Mouse (Mus musculus): Measurements from ENCODE around the gene Hspa2. TPM values are rescaled to one million over a fixed set of nuclear protein-coding genes. Genes with fewer than 3 reads are reported as not detected.

Hspa2 gene
- polyA plus RNA-seq (2012; rRNA removed): 64.5 and 73.2 TPM in 2 replicates

DNA sequence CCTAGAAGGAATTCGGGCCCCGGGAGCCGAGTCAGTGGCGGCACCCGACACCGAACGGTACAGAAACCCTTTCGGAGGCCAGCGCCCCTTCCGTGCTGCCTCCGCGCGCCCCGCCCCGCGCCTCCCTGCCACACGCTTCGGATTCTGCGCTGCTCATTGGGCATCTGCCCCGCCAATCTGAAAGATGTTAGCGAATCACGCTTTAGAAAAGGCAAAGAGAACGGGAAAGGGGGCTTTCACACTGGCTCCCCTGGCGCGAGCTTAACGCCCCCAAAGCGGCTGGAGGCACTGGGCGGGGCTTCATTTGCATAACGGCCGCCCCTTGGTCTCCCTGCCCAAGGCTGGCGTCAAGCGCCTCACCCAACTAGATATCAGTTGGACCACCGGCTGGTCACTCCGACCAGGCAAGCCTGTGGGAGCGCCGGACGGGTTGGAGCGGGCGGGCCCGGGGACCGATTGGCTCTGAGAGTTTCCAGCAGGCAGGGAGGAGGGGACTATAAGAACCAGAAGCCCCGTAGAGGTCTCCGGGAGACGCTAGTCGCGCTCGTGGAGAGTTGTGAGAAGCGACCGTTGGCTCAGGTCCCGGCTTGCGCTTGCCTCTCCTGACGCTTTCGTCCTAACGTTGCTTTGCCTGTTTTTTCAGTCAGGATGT, at the start of gene Hspa2:
Hspa2 (plus strand) TSS at position 291 of the 652 bp plus-strand sequence.
- DNase-seq (ENCODE audit: extremely low spot score in 1 of 2, low spot score in 1 of 2): peak; percentile 99 to 100

DNA sequence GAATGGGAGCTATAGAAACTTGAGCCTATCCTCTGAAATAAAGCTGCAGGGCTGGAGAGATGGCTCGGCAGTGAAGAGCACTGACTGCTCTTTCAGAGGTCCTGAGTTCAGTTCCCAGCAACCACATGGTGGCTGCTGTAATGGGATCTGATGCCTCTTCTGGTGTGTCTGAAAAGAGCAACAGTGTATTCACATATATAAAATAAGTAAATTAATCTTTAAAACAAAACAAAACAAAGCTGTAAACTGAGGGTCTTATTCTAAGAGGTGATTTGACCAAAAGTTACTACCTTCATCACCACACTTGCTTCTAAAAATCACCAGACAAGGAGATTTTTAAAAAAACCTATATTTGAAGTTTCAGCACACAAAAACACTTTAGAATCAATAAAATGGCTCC, 43.1 kb upstream of the Hspa2 start:
- no peak for DNase-seq (ENCODE audit: extremely low spot score in 1 of 2, low spot score in 1 of 2)

DNA sequence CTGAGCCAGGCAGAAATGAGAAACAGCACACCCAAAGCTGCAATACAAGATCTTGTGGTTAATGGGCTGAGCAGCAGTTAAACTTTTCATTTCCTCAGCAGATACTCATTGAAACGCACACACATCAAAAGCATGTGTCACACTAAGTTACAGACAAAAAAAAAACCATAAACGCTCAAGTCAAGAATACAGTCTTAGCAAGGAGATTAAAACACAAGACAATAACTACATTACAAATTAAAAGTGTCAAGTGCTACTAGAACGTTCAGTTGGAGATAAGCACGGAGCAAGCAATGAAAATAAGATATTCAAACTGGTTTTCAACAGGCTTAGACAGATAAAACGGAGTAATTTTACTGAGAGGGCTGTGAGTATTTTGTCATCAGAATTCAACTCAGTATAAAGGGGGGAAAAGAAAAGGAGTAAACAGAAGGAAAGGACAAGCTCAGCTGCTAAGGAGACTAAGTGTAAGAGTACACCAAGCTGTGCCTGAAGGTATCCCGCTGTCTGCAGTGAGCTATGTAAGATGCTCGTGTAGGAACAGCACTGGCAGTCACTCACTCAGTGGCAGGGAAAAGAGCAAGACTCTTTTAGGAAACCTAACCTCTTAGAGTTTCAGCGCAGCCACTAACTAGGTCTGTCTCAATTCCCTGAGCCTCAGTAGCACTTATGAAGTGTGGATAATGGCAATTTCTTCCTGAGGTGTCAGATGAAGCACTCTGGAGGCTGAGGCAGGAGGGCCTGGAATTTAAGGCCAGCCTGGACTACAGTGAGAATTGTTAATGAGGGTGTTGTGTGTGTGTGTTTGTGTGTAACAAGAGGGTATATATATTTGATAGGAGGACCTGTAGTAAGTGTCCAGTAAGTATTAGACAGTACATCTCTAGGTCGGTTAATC, 42.3 kb upstream of the Hspa2 start:
- DNase-seq (ENCODE audit: extremely low spot score in 1 of 2, low spot score in 1 of 2): no peak

DNA sequence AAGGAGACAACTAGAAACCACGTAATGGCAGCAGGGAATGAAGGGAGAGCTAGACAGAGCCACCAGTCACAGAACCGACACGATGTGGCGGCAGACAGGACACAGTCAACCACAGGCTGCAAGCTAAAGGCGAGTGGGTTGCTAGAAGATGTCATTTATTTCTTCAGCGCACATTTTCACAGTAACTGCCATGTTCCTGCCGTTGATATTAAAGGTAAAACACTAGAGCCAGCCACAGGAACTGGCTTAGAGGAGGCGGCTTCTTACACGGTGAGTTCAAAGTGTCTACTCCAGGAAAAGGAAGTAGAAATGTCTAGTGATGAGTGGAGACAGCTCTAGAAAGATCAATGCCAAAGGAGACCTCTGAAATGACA, 41.7 kb upstream of the Hspa2 start:
- DNase-seq (ENCODE audit: extremely low spot score in 1 of 2, low spot score in 1 of 2): no peak

DNA sequence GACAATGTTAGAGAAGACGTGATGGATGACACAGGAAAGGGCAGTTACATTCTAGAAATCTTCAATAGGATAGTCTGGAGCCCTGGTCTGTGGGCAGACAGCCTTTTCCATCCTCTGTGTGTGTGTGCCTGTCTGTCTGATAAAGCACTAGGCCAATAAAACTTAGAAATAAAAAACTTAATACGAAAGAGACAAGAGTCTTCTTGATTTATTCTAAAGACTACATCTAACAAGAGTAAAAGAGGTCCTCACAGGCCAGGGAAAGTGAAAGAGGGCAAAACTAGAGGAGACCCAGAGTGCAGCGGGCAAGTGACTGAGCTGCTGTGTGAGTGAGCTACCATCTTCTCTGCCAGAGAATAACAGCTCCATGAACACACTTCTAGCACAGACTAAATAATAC, 37.7 kb upstream of the Hspa2 start:
- no peak for DNase-seq (ENCODE audit: extremely low spot score in 1 of 2, low spot score in 1 of 2)

DNA sequence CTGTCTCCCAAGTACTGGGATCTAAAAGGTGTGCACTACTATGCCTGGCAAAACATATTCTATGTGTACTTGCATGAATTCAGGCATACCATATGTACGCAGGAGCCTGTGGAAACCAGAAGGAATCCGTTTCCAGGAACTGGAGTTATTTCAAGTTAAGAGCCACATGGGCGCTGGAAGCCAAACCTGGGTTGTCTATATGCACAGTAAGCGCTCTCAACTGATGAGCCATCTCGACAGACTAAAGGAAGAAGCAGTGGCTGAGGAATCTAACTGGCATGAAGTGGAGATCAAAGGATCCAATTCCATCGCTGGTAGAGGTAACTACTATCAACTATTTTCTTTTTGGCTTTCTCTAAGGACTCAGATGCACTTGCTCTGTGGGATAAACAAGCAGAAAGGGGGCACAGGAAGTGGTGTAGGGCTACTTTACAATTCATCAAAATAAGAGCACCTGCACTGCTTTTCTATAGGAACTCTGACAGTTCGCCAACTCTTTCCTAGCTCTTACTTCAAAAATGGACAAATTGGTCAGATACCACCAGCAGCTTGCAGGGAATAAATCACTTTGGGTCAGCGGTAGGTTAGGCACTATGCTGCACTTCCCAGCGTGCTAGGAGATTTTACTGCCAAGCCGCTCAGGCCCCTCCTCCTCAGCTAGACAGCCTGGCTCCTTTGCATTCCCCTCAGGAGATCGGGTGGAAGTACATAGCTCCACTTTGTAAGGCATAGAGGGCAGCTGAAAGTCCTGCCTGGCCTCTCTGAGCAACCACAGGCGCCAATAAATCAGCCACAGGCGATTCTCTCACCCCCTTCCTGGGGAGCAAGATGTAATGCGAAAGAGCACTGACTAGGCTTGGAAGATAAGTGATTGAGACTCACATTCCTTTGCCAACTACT, 36.6 kb upstream of the Hspa2 start:
- peak in 1 of 2 experiments; percentile 23 for DNase-seq (ENCODE audit: extremely low spot score in 1 of 2, low spot score in 1 of 2)

DNA sequence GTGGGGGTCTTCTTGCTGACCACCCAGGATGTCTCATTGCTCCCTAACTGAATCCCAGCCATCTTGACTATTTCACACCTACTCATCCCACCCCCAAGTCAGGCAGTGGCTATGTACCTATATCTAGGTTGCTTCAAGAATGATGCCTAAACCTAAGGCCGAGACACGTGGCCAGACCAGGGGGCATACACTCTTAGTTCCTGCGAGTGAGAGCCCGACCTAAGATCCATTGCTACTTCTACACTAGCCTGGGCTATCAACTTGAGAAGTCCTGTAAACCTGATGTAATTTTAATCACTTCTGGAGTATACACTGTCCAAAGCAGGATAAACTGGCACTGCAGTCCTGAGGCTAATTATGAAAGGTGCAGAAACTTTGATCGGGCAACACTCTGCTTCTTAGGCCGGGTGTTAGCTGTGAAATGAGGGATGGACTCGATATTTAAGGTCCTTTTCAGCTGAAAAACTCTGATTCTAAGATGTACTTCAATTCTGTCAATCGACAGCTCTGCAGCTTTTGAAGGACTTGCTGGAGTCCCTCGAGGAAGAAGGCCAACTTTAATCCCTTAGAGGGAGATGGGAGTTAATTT, 35.7 kb upstream of the Hspa2 start:
- DNase-seq (ENCODE audit: extremely low spot score in 1 of 2, low spot score in 1 of 2): no peak

DNA sequence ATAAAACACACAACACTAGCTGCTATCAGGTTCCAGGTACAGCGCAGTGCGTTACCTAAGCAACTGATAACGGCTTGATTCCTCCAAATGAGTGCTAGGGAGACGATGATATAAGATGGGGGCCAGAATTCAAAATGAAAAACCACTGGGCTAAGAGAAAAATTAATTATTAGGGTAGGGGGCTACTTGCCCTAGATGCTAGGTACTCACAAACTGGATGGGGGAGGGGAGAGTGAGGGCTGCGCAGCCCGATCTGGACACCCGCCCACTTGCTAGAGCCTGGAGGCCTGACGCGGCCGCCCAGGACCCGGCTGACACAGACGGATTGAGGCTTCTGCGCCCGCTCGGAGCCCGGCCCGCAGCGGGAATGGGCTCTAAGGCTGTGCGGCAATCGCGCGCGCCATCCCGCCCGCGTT, 35.2 kb upstream of the Hspa2 start:
- DNase-seq (ENCODE audit: extremely low spot score in 1 of 2, low spot score in 1 of 2): peak in 1 of 2 experiments; percentile 47

DNA sequence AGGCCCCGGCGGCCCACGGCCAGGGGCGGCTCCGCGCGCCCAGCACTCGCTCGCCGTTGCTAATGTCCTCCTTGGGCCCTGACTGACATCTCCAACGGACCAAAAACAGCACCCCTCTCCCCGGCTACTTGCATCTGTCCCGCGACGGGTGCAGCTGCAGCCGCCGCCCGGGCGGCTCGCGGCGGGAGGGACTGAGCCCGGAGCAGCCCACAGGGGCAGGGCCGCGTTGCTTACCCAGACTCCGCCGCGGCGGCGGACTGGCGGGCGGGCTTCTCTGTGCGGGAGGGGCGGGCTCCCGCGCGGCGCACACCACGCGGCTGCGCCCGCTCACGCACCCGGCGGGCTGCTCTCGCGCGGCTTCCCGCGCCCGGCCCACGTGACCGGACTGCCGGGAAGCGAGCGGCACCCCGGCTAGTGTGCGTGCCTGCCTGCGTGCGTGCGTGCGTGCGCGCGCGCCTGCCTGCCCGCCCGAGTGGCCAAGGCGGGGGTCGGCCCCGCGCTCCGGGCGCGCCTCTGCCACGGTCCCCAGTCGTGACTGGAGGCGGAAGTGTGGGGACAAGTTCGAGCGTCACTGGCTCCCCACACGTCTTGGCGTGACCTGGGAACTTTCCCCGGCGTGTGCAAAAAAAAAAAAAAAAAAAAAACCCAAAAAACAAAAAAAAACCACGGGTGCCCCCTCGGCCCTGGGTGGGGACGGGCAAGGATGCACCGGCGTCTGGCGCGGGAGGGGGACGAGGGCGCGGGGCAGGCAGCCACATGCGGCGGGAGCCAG, 34.6 kb upstream of the Hspa2 start, which contains the start of gene Zbtb25:
Zbtb25 (minus strand) TSS at position 397 of the 772 bp plus-strand sequence.
- DNase-seq (ENCODE audit: extremely low spot score in 1 of 2, low spot score in 1 of 2): peak; percentile 72 to 89

DNA sequence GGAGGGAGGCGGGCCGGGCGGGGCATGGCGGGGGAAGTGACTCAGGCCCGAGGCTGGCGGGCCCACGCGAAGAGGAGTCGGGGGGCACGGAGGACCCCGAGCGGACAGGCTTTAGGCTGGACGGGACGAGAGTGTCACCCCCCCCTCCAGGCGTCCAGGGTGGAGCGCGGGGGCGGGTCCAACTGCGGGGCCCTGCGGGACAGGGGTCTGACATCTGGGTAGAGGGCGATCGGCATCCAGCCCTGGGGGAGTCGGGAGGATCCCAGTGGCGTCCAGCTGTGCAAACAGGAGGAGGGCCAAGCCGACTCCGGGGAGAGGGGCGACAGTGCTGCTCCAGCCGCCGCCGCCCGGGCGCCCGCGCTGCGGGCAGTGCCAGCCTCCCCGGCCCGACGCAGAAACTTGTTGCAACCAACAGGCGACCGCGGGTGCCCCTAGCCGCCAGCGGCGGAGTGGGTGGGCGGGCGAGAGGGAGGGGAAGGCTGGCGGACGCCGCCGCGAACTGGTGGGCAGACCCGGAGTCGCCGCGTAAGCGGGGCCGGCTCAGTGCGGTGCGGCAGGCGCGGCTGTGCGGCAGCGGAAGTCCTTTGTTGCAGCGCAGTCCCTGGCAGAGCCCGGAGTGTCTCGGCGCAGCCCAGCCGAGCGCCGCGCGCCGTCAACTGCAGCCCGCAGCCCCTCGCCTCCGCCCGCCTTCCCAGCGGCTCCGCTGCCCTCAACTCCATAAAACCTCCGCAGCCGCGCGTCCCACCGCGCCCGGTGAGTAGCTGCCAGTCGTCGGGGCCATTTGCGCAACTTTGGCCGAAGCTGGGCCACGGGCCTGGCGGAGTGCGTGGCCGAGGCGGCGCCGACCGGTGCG, 33.8 kb upstream of the Hspa2 start, which contains the start of gene Zbtb1:
Zbtb1 (plus strand) TSS at position 289 of the 853 bp plus-strand sequence.
- peak; percentile 69 to 80 for DNase-seq (ENCODE audit: extremely low spot score in 1 of 2, low spot score in 1 of 2)

DNA sequence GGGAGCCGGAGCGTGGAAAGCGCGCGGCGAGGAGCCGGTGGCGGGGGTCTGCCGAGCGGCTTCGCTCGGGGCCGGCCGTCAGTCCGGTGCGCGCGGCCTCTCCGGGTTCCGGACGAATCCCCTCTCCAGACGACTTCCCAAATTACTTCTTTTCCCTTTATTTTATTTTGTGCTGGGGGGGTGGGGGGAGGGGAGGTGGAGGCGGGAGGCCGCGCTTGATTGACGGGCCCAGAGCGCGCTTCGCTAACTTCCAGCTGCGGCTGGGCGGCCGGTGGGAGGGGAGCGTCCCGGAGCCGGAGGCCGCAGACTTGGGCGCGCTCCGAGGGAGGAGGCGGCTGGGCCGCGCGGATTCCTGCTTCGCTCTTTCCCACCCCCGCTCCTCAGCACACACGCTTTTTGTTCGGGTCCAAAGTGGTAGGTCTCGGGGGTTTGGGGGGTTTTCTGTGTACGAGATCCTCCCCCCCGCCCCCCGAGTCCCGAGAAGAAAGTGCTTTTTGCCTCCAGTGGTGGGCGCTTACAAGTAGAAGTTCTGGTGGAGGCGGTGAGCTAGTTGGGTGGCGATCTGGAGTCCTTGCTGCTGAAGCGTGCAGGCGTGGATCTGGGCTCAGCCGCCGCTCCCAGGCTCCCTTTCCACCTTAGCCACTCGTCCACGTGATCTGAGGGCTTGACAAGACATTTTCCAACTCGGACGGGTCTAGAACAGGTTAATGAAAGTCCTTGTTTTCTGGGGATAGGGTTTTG, 33.0 kb upstream of the Hspa2 start:
- peak in 1 of 2 experiments; percentile 60 for DNase-seq (ENCODE audit: extremely low spot score in 1 of 2, low spot score in 1 of 2)

DNA sequence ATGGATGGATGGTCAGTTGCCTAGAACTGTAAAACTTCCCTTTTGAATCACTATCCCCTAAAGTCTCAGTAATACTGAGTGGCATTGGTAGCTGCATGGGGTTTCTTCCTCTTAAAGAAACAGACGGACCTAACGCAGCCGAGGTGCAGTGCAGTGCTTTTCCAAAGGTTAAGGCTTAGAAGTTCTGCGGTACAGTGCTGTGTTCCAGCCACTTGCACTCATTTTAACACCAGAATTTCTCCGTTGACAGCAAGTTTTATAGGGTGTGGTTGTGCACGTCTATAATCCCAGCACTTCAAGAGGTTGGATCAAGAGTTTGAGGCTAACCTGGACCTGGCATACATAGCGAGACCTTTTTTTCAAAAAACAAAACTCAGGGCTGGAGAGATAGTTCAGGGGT, 31.9 kb upstream of the Hspa2 start:
- DNase-seq (ENCODE audit: extremely low spot score in 1 of 2, low spot score in 1 of 2): no peak

DNA sequence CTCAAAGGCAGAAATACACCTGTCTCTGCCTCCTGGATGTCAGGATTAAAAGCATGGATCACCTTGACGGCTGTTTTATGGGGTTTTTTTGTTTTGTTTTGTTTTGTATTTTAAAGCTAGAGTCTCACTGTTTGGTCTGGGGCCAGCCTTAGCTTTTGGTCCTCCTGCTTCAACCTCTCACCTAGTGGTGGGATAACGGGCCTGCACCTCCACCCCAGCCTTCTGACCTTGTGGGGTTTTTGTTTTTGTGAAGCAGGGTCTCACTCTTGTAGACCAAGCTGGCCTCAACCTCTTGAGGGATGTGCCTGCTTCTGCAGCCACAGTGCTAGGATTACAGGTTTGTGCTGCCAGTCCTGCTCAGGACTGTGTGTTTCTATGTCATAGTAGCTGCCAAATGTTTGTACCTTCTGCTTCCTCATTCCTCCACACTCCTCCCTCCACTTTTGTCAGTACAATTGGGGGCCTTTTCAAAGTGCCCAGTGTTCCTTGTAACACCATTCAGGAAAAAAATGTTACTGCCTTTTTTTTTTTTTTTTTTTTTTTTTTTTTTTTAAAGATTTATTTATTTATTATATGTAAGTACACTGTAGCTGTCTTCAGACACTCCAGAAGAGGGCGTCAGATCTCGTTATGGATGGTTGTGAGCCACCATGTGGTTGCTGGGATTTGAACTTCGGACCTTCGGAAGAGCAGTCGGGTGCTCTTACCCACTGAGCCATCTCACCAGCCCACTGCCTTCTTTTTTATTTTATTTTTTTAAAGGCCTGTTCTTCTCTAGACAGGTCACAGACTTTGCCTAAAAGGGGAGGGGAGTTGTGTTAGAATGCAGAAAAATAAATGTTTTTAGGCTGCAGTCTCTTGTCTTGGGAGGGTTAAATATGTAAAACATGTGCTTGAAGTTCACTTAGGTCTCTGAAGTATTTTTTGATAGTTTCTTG, 30.8 kb upstream of the Hspa2 start:
- no peak for DNase-seq (ENCODE audit: extremely low spot score in 1 of 2, low spot score in 1 of 2)

DNA sequence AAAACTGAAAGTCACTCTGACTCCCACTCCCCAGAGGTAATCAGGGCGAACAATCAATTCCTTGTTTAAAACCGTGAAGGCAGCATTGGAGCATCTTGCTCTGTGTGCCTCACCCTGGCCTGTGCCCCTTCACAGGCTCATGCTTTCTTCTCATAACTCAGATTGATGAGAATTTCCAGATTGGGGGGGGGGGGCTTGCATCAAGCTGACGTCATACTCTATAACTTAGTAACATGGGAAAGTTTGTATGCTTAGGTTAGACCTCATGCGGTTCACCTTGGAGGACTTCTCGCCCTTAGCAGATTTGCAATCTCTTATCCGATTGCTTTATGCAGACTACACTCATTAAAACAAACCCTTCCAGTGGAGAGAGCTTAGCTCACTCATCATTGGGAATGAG, 30.0 kb upstream of the Hspa2 start:
- DNase-seq (ENCODE audit: extremely low spot score in 1 of 2, low spot score in 1 of 2): no peak

DNA sequence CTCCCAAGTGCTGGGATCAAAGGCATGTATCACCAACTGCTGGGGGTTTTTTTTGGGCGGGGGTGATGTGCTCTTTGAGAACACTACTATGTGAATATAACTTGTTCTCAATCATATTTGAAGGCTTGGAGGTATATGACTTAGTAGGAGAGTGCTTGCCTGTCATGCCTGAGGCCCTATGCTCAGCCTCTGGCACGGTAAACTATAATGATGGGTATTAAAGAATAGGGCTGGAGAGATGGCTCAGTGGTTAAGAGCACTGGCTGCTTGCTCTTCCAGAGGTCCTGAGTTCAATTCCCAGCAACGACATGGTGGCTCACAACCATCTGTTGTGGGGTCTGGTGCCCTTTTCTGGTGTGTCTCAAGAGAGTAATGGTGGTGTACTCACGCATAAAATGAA, 29.1 kb upstream of the Hspa2 start:
- DNase-seq (ENCODE audit: extremely low spot score in 1 of 2, low spot score in 1 of 2): no peak

DNA sequence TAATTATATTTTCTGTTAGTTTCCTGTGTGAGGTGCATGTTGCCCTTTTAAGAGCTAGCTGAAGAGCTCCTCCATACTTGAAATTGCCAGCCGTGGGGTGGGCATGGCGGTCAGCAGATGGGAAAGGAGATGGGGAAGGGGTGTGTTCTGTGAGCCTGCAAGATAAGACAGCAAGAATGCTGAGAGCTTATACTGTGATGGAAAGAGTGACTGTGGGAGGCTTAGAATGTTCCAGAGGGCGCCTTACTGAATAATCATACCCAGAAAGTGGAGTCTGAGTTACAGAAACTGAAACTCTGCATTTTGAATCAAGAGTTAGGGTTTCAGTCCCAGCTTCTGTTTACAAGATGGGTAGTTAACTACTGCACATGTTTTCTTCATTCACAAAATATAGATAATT, 28.5 kb upstream of the Hspa2 start:
- DNase-seq (ENCODE audit: extremely low spot score in 1 of 2, low spot score in 1 of 2): no peak

DNA sequence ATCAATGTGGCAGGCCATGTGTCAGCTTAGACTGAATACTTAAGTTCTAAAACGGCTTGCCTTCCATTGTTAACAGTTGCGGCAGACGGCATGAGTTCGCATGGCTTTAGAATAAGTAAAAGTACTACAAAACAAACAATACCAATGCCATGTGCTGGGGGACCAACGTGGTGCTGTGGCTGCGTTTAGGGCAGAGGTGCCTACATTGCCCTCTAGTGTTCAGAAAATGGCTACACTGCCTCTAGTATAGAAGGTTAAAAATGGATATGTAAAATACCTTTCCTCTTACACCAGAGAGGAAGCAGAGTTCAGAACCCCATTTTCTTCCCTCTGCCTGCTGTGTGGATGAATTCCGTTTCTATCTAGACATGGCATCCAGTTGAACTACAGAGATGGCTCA, 27.3 kb upstream of the Hspa2 start:
- DNase-seq (ENCODE audit: extremely low spot score in 1 of 2, low spot score in 1 of 2): peak in 1 of 2 experiments; percentile 44

Data from frontal cortex, adult 2 months (tissue).